Mouse (Mus musculus): Measurements from ENCODE around the gene Bsx.

Bsx gene

GRCm38 (mm10) chr9:40892456-40892855 is 18.5 kb downstream of the Bsx start:
- no peak for DNase-seq

- DNase-seq = no peak
Measured at GRCm38 (mm10) chr9:40907413-40907812, 33.5 kb downstream of the Bsx start.

GRCm38 (mm10) chr9:40908411-40908810 is 34.5 kb downstream of the Bsx start:
- no peak for DNase-seq

GRCm38 (mm10) chr9:40908915-40909314 is 35.0 kb downstream of the Bsx start:
- DNase-seq = no peak

- no peak for DNase-seq
Measured at GRCm38 (mm10) chr9:40917871-40918613, 44.1 kb downstream of the Bsx start.

GRCm38 (mm10) chr9:40927351-40927980 is 53.5 kb downstream of the Bsx start:
- no peak for DNase-seq

Measured in right cerebral cortex, postnatal 25 days (tissue).